Mouse (Mus musculus) left cerebral cortex, adult 18-20 months (tissue): ENCODE results near the gene Igf2. TPM values are rescaled to one million over a fixed set of nuclear protein-coding genes. Genes with fewer than 3 reads are reported as not detected.

Experiments used
- DNase-seq, 2 experiments: peaks; one replicate each; pipeline ENCODE4 v3.0.0; 2021 to 2022; ENCODE audit warnings: low spot score in 2 of 2, mixed read lengths in 1 of 2
- long read RNA-seq, 2 experiments: library from polyadenylated mRNA; stranded (forward); transcript quantifications; one replicate each; pipeline ENCODE4 v2.0.0; 2021
- total RNA-seq, 2 experiments: library from RNA; stranded (reverse); gene quantifications; 2 replicates each; pipeline ENCODE4 v1.2.3; 2021

Gene Igf2
- total RNA-seq = 100 to 1,000 TPM; 114 to 115 TPM
- long read RNA-seq, experiment 1, partial matches to known transcripts = 2 of 2 reads
- long read RNA-seq, experiment 1, other reads (novel, unspliced or antisense) = 0 of 2 reads
- long read RNA-seq, experiment 2, partial matches to known transcripts = 8 of 8 reads
- long read RNA-seq, experiment 2, other reads (novel, unspliced or antisense) = 0 of 8 reads

DNA sequence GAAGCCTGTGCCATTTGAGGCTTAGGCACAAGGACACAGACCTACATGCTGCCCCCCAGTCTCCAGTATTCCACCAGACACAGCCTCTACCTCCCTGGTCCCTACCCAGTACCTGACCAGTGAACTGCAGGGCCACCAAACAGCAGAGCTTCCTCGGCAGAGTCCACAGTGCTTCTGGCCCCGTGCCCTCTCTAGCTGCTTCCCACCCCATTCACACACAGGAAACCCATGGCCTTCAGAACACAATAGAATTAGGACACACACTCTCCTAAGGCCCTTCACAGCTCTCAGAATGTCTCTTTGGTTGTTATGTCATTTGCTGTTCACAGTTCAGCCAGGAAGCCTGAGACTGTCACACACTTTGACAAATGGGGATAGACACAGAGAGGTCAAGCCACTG, at the start of gene Igf2:
TSS of gene Igf2 (minus strand) at position 158 of the 400 bp plus-strand sequence.
- DNase-seq = no peak

DNA sequence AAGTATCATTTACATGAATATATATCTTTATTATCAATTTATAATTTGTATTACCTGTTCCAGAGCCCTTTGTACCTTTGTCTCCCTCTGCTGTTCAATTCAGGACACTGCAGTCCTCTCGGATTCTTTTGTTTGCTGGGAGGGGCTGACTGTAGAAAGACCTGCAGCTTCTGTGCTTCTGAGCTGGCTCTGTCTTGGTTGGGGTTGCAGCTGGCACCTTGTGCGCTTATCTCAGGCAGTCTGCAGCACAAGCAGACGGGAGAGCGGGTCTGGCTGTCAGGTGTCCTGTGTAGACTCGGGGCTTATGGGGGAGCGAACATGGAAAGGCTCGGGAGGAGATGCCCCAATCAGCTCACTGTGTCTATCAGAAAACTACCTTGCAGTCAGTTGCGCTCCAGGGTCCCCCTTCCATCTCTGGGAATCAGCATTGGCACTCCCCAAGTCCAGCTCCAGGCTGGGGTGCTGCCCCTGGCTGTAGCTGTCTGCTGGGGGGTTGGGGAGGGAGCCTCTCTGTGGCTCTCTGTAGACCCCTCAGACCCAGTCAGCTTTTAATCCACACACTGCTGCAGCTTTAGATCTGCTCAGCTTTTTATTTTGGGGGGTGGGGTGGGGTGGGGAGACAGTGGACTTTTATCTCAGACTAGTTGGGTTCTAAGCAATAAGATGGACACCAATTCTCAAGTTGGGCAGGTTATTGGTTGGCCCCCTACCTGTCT, 48.3 kb upstream of the Igf2 start:
- peak; percentile 25 to 50 for DNase-seq

DNA sequence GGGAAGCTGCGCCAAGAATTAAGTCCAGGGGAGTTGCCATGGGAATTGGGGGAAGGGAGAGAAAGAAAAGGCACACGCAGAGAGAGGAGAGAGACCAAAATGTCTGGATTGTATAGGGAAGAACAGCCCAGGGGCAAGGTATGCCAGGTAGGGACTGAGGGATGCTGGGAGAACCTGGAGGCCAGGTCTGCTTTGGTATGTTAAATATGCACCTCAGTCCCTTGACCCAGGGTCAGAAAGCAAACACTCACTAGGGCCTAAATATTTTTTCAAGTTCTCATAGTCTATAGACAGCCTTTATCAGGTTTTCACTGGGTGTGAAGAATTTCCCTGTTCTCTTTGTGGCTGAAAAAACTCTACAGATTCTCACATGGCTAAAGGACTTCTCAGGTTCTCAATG, 40.3 kb upstream of the Igf2 start:
- no peak for DNase-seq

DNA sequence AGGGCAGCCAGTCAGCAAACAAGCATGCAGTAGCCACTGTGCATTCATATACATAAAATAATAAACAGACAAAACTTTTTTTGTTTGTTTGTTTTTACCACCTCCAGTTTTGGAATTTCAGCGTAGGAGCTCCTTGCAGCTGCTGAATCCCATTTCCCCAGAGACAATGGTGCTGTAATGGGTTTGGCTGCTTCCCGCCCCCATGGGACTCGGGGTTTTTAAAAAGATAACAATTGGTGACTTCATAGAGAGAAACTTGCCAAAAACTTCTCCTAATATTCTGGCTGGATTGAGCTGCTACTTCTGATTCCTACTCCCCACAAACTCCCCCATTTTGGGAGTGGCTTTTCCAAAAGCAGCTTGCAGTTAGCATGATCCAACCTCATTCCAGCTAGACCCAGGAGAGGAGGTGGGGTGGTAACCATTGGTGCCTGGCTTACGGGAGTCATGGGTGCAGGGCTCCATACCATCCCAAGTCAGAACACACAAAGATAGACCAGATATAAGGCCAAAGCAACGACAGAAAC, 32.8 kb upstream of the Igf2 start:
- no peak for DNase-seq

DNA sequence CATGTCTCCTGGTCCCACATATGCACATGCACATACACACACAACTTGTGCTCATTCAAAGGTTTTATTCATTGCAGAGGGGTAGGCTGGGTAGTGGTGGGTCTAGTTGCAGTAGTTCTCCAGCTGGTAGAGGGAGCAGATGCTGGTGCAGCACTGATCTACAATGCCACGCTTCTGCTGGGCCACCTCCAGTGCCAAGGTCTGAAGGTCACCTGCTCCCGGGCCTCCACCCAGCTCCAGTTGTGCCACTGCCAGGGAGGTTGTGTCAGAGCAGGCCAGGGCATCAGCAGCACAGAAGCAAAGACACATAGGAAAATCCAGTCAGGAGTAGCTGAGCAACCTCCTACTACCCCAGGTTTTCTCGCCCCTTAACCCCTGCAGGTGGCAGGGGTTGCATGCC, 12.0 kb upstream of the Igf2 start:
- no peak for DNase-seq

DNA sequence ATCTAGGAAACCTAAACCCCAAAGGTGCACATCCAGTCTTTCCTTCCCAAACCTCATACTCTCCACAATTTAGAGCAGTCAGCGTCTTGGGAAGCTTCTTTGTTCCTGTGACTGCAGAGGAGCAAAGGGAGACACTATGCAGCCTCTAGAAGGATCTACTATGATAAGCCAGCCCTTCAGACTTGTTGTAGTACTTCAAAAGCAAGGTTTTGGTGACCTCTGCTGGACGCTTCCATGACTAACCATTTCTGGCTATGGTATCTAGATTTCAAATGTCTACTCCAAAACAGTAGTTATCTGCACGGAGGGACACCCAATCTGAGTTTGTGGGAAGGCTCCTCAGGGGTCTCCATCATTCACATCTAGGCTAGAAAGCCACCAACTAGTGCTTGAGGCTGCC, 9.0 kb upstream of the Igf2 start:
- peak; percentile 69 to 73 for DNase-seq

DNA sequence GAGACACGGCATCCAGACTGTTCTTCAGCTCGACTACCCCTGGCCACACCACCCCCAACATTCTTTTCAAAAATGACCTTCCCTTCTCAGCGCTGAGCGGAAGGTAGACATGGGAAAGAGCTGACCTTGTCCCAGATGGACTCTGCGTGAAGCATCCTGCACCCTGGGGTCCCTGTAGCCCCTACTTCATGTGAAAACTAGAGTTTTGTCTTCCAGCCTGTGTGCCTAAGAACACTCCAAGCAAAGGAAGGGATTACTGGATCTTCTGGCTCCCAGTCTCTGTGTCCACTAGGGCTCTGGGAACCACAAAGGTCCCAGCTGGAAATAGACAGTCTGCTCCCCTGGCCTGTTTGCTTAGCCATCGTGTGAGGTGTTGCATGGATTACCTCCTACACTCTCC, 8.5 kb upstream of the Igf2 start:
- DNase-seq = no peak

DNA sequence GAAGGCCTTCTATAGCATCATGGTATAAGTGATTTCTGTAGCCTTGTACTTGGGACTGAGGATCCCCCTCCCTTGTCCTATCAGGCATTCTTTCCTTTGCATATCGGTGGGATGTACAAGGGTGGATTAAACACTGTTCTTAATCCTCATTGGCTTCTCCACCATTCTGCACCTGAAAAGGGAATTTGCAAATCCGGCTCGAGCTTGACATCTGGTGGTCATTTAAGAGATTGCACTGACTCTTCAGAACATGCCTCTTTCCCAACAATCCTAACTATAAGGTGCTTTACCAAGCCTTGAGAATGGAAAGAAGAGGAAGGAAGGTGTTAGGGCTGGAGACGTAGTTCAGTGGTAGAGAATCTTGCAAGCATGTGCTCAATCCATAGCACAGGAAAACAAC, 5.5 kb upstream of the Igf2 start:
- DNase-seq = peak; percentile 73 to 77

DNA sequence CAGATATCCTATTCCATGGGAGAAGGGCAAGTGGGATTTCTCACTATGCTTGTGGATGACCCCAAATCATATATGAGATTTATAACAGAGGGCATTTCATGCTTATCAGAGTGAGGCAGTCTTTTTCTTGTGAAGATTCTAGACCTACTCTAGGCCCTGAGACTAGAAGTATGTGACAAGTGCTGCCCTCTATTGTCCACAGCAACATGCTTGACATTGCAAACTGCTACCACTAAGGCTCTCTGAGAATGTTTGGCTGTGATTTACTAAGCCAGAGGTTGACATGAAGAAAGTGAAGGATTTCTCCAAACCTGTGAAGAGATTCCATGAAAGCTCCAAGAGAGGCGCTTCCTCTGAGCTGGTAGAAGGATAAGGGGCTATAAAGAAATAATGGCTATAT, 4.5 kb upstream of the Igf2 start:
- peak in 1 of 2 experiments; percentile 29 for DNase-seq

DNA sequence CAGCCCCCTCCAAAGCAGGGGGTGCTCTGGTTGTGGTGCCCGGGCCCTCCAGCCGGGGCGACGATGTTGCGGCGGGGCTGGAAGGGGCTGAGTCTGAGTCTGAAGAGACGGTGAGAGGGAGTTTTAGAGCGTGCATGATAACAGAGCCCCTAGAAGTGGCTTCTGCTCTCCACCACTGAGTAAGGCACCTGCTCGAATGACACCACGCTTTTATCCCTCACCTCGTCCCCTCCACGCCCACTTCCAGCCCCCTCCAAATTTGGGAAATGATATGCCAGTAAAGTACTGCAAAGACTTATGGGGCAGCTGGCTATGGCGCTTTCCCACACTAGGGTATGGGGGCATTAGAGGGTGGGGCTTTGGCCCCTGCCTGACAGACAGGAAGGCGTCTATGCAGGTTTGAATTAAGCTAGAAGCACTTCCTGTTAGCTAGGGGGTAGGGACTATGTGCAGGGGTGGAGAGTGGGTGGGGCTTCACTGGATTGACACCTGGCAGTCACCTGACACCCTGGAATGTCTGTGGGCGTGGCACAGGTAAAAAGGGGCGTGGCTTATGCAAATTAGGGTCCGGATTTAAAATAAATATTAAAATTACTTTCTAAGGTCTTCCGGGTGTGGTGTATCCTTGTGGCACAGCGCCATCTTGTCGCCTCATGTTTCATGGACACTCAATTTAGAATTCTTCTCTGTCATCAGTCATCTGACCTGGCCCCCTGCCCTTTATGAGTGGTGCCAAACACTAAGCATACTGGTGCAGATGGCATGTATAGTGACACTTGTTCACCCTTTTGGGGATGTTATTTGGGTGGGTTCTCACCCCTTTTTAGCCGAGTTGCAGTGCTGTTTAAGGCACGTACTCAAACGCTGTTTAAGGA, 3.4 kb upstream of the Igf2 start, which contains the start of gene Gm49394:
TSS of gene Gm49394 (minus strand) at position 192 of the 875 bp plus-strand sequence.
- DNase-seq = no peak

DNA sequence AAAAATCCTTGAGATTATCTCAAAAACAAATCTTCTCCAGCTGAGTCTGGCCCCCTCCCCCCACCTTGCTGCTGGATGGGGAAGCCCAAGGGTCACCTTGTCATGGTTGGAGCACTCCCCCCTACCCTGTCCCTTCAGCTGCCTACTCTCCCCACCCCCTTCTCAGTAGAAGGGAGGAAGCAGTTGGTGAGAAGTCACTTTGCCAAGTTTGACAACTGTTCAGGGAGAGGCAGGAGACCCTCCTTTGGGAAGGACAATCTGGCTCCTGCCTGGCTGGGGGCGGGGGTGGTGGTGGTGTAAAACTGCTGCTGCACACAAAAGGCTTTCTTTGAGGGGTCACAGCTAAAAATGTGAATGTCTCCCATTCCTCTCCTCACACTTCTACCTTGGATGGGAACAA, 1.7 kb upstream of the Igf2 start:
- DNase-seq = no peak

DNA sequence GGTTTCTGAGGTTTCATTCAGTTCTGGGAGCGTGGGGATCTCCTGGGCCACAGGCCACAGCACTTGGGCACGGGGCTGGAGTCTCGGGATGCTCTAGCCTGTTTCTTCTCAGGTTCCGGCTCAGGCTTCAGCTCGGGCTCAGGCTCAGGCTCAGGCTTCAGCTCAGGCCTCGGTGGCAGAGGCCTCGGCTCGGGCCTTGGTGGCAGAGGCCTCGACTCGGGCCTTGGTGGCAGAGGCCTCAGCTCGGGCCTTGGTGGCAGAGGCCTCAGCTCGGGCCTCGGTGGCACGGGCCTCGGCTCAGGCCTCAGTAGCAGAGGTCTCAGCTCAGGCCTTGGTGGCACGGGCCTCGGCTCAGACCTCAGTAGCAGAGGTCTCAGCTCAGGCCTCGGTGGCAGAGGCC, 905 bp upstream of the Igf2 start:
- no peak for DNase-seq

DNA sequence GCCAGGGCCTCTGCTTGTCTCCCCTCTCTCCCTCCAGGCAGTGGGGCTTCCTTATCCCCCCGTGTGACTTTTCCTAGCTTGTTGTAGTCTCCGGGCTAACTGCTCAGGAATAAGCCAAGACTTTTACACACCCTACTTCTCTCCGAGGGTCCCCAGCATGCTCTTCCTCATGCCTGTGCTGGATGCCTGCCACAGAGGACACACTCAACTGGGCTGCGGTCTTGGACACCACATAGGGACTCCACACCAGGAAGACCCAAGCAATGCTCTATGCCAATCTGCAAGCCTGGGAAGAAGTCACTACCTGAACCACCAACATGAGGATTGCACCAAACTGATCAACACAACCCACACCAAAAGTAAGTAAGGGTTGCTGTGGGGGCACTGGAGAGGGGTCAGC, 507 bp downstream of the Igf2 start:
- DNase-seq = no peak

DNA sequence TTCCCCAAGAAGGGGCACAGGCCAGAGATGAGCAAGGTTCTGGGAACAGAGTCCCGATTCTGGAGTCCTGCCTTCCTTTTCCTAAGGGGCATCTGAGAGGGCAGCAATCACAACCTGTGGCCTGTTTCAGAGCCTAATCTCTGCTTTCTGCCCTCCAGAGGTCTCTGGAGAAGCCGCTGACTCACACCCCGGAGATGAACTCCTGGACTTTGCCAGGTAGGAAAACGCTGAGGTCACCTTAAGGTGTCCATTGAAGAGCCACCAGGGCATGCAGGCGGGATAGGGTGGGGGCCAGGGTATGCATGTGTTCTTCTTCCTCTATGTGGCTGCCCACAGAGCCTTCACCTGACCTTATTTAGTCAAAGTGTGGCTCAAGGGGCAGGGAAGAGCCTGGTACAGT, 1.3 kb downstream of the Igf2 start:
- DNase-seq = no peak

DNA sequence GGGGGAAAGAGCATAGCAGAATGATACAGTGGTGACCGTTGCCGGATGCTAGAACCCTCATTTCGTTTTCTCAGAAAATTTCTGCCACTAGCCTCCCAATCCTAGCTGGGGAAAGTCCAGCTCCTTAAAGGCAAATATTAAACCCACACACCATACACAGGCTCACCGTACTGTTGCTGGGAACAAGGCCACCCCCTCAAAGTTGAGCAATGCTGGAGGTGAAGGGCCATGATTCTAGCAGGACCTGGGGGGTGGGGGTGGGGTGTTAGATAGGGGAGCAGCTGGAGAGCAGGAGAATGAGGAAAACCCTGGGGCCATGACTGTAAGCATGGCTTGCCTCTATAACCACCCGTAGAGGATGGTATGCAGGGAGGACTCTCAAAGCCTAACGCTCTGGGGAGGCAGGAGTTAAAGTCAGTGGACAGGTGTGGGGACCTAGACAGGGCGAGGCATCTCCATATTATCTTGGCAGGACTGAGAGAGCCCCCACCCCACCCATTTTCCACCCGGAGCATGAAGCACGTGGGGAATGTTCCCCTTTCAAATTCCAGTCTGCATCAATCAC, 2.1 kb downstream of the Igf2 start:
- no peak for DNase-seq

DNA sequence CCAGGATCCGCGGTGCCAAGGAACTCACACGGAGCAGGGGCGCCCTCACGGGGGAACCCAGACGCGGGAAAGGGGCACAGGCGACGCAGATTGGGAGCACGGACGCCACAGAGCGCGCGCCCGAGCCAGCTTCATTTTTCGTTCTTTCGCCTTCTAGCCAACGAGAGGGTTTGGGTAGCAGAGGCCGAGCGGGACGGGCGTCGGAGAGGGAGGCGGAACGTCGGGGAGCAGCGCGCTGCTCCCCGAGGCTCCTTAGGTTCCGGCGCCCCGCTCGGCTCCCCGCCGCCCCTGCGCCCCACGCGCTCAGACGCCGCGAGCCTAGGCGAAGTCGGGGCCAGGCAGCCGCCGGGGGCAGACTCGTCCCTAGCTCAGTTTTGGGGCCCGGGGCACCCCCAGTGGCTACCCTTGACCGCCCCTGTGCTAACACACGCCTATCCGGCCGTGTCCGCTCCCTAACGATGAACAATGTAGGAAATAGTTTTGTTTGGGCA, 2.6 kb downstream of the Igf2 start:
- DNase-seq = no peak

DNA sequence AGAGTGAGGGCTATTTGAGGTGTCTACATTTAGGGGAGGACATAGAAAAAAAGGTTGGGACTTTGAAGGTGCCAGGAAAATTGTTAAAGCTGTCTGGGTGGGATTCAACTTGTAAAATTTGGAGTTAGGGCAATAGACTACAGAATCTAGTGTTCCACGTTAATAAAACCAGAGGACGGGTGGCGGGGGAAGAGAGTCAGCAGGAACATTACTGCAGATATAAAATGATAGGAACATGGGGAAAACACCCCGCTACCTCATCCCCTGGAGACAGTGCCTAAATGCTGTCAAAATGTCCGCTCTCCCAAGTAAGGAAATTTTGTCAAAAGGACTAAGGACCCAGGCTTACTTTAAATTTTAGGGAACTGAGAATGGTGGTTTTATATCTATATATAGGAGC, 3.5 kb downstream of the Igf2 start:
- DNase-seq = no peak

DNA sequence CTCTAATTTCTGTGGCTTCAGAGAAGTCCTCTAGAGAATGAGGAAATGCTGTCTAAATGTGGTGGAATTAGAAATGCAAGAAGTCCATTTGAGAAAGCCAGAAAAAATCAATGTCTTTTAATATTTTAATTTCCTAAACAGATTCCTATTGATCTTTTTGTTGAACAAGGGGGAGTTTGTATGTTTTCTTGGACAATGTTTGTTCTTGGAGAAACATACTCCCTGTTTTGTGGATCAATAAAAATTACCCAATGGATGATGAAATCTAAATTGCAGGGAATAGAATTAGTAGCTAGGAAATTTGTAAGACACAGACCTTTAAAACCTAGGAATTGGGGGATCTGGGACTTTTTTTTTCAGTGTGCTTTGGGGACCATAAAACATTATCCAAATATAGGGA, 4.8 kb downstream of the Igf2 start:
- no peak for DNase-seq

DNA sequence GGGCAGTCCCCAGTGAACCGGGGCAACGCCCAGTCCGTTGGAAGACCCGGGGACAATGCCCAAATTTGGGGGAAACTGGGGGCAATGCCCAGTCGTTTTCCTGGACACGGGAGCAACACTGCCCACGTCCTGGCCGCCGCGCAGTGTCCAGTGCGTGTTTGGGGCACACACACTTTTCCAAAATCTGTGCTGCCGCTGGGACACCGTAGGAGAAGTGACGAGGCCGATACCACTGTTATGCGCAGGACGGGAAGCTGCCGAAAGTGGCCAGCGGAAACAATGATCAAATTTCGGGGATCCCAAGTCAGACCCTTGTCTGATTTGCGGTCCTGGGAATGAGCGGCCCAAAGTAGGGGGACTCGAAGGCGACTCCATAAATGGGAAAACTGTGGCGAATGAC, 5.6 kb downstream of the Igf2 start:
- no peak for DNase-seq

DNA sequence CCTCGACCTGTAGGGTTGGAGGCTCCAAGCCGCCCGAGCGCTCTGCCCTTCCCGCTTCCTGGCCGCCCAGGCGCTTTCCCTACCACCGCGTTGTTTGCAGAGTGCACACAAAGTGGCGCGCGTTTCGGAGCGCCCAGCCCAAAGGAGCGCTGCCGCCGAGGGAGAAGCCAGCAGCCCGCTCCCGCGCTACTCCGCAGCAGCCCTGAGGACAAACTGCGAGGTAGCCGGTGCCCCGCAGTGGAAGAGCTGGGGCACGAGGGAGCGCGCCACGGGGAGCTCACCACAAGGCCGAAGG, 6.0 kb downstream of the Igf2 start:
- DNase-seq = no peak

DNA sequence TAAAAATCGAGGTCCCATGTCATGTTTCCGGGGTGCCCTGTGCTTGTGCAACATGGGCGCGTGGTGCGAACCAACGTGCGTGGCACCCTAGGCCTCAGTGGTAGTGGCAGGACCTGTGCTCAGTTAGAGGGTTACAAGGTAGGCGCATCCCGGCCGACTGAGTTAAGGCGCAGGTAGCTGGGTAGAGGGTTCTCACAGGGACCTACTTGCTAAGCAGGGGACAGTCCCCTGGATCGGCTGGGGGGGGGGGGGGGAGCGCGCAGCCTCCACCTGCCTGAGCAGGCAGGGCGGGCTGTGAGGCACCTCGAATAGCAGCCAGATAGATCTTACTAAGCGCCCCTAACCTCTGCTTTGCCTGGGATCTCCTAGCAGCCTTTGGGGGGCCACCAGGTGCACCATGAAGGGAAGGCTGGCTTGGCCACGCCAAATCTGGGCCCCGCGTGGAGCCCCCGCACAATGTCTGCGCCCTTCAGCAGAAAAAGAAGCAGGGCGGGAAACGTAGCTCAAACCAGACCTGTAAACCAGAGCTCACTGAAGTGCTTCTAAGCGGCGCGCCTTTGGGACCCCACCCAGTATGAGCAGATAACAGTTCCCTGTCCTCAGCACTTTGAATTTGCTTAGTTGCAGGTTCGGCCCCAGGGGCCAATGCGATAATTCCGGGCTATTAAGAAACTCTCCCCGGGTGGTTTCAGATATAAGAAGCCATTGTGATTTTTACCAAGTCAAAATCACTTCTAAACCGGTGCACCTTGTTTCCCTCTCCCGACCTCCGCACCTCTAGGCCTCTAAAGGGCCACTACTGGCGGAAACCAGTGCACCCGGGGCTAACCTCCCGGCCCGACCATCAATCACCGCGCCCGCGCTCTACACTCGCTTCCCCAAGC, 6.6 kb downstream of the Igf2 start:
- DNase-seq = no peak
